Mouse (Mus musculus) lung, postnatal 4 days (tissue): ENCODE data around the gene Trpm3.
"Not testable (repeated sequence)": the region's sequence is repeated elsewhere in the genome, so short reads cannot be mapped to it uniquely, and the experiment has no call there.

Experiments
- DNase-seq, 2 experiments: peaks; one replicate each; pipeline ENCODE4 v3.0.0; 2021

Gene Trpm3

DNA sequence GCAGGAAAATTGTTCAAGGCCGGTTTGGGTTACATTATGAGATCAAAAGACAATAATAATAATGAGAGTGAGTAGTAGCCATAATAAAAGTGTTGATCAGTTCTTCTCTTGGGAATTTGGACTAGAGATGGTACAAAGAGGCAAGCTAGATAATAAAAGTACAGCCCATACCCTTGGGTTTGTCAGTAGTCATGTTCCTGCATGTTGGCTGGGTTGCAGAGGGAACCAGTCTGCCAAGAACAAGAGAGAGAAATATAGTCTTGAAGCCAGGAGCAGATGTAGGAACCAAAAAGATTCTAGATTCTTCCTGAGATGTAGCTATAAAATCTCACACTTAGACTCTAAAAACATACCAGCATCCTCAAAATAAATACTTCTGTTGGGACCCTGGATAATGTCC is 861.4 kb downstream of the Trpm3 start:
- DNase-seq = no peak

DNA sequence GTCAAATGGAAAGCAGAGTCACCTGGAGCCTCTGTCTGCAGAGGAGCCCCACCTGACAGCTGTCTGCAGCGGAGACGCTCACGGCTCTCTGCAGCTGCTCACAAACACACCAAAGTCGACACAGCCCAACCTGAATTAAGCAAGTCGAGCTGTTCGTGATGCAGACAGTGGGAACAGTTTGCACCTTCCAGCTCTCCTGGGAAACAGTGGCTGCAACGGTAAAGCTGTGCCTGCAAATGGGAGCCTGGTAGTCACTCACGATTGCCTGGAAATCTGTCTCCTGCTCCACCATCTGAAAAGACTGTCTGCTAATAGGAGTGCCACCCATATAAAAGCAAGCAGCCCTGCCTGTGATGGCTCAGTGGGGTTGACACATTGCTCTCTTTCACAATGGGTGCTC is 865.0 kb downstream of the Trpm3 start:
- DNase-seq = no peak

DNA sequence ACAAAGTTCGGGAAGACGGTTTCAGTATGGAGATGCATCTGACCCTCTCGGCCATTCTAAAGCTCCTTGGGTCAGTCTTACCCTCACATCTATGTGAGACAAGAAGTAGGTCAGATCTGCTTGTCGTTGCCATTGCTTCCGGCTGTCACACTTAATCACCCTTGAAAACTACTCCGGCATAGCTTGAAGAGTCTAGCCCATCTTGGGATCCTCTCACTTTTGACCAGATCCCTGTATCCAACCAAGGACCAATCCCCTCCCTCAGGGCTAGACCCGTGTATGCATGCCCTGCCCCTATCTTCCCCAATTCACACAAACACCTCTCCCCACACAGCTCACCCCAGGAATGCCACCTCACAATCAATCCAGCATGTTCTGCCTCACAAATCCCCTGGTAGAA is 867.0 kb downstream of the Trpm3 start:
- no peak for DNase-seq

DNA sequence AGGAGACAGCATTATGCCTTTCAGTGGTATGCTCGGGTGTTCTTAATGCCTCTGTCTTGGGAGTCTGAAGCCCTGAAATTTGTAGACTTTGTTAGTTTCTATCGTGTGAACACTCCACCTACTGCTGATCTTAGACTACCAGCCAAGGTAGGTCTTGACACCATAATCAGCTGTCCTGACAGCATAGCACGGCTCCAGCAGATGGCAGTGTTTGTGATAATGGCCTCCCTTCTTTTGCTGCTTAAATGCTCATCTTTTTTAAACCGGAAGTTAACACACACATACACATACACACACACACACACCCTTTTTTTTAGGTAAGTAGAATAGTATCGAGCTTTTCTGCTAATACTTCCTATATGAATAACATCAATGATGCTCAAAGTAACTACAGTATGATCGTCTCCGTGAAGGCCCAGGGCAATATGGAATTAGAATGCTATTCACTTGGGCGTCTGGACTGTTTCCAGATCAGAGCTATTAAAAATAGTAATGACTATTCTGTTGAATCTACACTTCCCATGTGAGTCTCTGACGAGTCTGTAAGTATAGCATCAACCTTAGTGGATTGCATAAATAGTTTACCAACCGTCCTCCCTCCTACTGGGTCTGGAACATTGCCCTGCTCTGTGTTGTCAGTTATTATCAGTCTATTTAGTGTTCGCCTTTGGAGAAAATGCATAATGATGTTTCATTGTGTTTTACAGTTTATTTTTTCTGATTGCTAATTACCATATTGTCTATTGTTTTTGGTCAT is 867.8 kb downstream of the Trpm3 start:
- peak; percentile 40 to 56 for DNase-seq

DNA sequence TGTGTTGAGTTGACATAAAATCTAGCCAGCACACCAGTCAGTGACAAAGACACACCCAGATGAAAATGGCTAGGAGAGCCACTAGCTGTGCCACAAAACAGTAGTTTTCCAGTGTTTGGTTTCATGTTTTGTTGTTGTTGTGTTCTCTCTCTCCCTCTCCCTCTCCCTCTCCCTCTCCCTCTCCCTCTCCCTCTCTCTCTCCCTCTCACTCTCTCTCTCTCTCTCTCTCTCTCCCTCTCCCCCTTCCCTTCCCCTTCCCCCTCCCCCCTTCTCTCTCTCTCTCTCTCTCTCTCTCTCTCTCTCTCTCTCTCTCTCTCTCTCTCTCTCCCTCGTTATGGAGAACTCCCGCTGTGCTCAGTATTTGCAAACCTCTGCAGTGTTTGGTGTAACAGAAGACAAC is 874.8 kb downstream of the Trpm3 start:
- DNase-seq = no peak

DNA sequence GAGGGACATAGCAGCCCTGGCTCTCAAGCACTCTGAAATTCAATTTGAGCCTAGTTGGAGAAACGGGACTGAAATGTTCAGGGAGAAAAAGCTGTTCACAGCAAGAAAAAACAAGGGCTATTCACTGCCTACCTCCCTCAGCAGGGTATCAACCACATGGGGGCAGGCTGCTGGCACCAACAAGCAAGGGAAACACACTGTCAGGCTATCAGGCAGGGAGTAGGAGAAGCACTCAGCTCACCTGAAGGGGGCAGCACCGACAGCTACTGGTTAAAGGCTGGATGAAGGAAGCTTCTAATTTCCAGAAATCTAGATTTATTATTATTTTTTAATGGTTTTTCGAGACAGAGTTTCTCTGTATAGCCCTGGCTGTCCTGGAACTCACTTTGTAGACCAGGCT is 876.7 kb downstream of the Trpm3 start:
- peak; percentile 55 to 60 for DNase-seq

DNA sequence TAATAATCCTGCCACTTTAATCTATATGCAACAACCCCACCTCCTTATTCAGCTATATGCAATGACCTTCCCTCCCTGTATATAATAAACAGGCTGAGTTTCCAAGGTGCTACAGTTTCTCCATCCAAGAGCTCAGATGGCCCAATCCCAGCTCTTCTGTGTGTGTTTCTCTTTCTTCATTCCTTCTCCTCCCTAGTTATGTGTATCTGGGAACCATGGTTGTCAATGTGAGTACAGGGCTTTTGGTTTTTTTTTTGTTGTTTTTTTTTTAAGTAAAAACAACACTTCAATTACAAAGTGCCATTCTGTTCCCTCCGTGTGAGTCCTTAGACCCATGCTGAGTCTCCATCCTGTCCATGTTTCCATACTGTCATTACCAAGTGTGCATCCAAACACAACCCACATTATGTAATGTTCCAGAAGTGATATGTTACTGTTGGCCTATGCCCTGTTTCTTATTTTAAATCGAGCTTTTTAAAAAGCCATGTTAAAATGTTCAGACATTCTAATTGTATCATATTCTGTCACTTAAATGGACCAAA is 879.4 kb downstream of the Trpm3 start:
- no peak for DNase-seq

DNA sequence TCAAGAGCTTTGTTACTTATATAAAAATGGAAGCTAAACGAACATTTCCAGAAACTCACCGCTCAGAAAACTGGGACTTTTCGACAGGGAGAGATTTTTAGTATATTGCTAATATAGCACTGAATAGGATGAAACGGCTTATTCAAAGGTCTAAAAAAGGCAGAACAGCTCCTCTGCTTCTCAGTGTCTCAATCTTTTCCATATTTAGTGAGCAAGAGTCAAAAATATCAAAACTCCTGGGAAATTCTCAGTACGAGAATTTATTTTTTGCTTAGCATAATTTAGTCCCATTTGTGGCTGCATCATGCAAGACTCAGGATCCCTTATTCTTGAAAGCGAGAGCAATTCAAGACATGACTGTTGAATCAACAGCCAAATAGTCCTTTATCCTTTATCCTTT is 884.1 kb downstream of the Trpm3 start:
- no peak for DNase-seq

DNA sequence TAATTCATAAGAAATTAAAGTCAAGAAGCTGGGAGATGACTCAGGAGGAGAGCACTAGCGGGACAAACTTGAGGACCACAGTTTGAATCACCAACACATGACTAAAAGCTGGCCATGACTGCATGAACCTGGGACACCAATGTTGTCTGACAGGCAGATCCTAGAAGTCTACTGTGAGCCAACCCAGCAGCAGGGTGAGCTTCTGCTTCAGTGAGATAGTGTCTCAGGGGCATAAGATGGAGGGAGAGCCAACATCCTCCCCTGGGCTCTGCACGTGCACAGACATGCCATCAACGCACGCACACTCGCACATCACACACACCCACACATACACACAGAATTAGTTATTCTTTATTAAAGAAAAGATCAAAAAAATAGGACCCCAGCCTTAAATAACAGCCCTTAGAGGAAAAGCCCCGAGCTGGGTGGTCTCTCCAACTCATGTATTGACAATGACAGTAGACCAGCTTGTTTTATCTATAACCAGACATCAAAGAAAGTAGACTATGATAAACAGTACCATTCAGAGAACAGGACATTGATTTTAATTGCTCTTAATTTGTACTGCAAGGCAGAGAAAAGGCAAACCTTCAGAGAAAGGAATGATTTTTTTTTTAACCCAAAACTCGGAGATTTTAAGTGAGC is 884.6 kb downstream of the Trpm3 start:
- DNase-seq = no peak

DNA sequence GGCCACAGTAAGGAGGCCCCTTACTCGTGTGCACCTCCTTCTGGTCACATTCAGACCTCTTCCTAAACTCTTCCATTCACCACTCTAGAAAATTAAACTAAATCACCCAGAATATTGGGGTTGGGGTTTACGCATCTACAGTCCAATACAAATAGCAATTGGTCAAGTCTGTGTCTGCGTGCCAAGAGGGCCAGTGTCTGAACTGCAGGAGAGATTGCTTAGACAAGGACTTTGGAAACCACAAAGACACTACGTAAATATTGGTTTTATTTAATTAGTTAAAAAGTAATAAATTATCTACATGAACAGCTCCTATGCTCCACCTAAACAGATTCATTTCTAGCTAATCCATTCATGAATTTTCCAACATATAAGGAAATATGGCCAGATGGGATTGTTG is 886.0 kb downstream of the Trpm3 start:
- no peak for DNase-seq

DNA sequence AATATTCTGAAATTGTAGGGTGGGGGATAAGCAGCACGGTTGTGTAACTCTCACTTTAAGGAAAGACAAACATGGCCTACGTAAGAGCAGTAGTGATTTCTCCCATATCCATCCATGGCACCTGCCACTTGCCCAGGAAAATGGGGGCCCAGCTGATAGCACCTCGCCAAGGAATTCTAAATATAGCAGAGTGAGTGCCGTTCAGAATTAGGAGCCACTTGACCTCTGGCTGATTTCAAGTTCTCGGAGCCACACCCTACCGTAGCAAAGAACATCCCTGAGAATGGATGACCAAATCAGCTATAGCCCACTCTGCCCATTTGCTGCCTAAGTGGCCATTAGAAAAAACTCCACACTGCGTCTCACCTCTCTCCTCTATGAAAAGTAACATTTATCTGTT is 887.6 kb downstream of the Trpm3 start:
- DNase-seq = no peak

DNA sequence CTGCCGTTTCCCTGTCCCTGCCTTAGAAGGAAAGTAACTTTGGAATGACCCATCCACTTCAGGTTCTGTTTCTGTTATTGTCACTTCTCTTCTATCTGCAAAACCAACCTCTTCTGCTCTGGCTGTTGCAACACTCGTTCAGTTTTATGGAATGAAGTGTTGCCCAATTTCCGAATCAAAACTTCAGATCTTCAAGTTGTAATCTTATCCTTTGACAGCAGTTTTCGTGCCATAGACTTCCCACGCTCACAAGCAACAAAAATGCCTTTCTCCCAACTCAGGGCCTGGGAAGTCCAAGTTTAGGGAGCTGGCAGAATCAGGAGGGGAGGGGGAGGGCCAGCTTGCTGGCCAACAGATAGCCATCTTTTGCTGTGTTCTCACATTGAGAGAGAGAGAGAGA is 889.4 kb downstream of the Trpm3 start:
- DNase-seq = peak; percentile 33 to 62

DNA sequence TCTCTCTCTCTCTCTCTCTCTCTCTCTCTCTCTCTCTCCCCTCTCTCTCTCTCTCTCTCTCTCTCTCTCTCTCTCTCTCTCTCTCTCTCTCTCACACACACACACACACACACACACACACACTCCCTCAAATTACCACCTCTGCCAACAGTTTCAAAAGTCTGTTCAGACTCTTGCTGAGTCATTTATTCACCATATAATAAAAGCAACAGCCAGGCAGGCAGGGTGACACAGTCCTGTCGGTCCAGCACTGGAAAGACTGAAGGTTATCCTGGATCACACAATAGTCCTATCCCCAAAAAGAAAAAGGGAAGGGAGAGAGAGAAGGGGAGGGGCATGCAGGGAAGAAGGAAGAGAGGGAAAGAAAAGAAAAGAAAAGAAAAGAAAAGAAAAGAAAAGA is 894.5 kb downstream of the Trpm3 start:
- DNase-seq = not testable (repeated sequence)

DNA sequence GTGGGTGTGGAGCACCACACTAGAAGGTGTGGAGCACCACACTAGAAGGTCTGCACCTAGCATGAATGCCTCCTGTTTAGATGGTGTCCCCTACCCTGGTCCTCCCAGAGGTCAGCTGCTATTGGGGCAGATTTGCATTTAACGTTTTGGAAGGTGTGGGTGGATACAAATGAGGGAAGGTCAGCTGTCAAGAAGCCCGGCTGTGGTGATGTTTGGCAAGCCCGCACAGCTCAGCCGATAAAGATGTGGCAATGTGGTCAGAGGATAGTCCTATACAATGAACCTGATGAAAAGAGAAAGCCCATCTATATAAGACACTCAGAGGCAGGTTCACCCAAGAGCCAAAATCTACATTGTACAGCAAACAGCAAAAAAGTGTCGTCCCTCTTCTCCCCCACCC is 895.3 kb downstream of the Trpm3 start:
- DNase-seq = no peak

DNA sequence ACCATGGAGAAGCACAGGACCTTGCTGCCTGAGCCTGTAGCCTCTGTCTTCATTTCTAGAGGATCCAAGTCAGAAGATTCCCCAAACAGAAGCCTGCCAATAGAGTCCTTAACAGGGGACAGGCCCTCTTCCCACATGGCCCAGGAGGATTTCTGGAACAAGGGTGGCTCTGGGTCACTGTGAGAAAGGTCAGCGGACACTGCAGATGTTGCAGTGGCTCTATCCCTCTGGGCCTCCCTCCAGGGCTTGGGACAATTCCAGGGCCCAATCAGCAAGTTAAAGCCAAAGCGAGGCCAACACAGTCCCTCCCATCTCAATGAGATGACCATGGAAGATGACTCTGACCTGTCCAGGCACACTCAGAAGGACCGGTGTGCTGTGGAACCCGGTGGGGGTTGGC is 896.1 kb downstream of the Trpm3 start:
- DNase-seq = peak; percentile 48 to 79

DNA sequence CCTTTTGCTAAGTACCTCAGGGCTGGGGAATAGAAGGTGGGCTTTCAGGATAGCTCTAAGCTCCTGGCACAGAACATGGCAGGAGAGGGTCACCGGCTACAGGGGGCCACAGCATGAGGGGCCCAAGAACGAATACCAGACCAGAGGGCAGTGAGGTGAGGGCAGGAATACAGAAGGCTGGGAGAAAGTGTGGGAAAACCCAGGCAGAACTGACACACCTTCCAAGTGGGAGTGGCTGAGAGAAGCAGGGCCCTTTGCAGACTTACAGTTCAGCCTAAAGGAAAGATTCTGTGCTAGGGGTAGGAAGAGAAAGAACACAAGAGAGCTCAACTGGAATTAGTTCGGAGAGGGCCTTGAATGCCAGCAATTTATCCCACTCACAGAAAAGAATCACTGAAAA is 896.9 kb downstream of the Trpm3 start:
- DNase-seq = no peak

DNA sequence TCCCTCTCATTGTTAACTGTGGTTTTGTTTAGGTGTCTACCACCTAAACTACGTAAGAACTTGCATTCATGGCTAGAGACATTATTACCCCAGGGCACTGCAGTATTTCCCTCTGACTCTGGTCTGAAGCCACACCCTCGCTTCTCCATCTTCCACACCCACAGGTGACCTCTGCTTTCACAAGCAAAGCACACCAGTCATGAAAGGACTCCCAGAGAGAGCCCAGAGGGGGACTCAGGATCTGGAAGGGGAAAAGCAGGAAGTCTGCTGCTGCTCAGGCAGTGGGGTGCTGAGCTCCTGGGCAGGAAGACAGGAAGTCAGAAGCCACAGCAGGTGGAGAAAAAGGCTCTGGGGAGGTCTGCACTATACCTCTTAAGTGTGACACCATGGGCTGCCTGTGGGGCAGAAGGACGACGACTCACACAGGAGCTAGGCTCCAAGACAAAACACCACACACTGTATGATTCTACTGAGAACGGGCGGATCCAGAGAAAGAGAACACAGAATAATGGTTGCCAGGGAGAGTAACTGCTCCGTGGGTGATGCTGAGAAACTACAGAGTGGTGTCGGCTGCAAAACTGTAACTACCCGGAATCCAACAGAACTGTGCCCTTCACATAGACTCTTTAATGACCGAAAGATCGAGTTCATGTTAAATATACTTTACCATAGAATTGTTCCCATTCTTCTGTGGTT is 898.1 kb downstream of the Trpm3 start:
- no peak for DNase-seq

DNA sequence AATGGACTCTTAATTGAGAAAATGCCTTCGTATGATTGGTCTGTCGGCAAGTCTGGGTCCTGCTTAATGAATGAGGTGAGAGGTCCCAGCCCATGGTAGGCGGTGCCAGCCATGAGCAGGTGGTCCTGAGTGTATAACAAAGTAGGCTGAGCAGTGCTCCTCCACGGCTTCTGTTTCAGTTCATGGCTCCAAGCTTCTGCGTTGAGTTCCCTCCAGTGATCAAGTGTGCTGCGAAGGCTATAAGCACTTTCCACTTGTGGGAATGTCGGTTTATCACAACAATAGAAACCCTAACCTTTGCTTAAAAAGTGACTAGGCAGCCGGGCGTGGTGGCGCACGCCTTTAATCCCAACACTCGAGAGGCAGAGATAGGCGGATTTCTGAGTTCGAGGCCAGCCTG is 898.7 kb downstream of the Trpm3 start:
- no peak for DNase-seq

DNA sequence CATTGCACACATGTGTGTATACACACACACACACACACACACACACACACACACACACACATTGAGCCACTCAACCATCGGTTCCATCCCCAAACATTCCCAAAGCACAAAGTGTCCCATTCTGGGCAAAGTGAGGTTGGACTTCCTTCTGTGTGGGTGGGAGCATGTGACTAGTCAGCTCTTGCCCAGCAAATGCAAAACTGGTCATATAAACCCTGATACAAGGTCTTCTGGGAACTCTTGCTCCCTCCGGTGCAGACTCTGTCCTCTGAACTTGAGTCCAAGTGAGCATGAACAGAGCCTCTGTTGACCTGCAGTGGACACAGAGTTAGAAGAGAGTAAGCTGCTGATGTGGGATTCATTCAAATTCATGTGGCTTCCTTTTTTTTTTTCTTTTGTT is 899.5 kb downstream of the Trpm3 start:
- no peak for DNase-seq

DNA sequence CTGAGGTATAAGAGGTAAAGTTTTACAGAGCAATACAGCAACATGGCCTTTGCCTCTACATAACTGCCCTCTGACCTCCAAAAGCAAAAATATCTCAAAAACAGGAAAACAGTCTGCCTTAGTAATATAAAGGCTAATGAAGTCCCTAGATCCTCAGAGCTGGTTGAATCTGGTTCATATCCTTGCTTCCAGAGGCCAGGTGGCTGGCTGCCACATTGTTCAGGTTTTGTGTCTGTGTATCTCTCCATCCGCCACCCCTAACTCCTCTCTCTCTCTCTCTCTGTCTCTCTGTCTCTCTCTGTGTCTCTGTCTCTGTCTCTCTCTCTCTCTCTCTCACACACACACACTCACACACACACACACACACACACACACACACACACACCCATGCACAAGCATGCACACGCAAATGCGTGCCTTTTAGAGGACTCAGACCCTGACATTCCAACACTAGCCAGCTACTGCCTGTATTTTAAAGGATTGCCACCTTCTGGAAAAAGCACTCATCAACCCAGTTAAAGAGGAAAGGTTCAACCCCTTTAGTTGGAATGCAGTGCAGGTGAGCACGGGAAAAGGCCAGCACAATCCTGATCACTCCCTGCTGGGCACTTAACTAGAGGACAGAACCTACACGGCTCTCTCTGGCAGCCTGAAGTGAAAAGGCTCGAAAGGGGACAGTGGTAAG is 902.8 kb downstream of the Trpm3 start:
- DNase-seq = no peak

DNA sequence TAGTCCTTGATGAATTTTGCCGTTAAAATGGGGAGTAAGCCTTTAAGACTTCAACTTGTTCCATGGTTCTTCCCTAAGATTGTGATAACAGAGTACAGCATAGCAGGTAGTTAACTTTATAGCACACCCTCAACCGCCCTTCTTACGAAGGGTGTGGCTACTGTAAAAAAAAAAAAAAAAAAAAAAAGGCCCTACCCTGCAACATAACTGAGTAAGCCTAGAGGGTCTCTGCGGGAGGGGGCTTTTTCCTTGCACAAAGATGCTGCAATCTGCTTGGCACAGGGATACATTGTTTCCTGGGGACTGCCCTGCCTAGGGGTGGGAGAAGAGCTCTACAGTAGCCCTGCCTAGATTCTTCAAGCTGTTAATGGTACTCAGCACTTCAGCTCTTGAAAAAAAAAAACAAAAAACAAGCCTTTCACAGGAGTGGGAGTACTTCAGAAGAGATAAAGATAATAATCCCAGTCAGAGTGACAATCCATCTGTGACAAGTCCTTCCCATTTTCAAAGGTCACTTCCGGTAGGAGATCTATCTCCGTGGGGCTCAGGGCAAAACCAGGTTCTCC is 903.4 kb downstream of the Trpm3 start:
- no peak for DNase-seq

DNA sequence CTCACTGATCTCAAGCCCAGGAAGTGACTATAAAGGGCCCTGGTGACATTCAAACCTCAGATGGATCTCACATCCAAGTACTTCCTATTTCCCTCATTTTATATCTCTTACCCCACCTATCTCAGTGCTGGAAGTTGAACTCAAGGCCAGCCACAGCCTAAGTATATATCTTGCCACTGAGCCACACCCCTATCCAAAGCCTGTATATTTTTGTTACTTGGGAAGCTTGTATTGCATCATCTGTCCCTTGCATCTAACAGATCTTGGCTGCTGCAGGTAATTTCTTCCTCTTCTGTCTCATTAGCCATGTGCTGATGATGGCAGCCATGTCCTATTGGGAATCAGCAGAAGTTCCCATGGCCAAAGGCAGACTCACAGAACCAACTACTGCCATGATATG is 904.9 kb downstream of the Trpm3 start:
- no peak for DNase-seq
